Mouse (Mus musculus) cerebellum, adult 18-20 months (tissue): Measurements from ENCODE around the gene Pxn.
"Not testable (repeated sequence)": the region's sequence is repeated elsewhere in the genome, so short reads cannot be mapped to it uniquely, and the experiment has no call there.

Experiments used
- DNase-seq, 2 experiments: peaks; one replicate each; pipeline ENCODE4 v3.0.0; 2021

The Pxn gene

GRCm38 (mm10) chr5:115554536-115555291 lies 48.2 kb downstream of the Pxn start:
- no peak for DNase-seq

- DNase-seq = peak; percentile 79 to 86
Measured at GRCm38 (mm10) chr5:115556217-115556616, 49.7 kb downstream of the Pxn start.

- DNase-seq = no peak
Measured at GRCm38 (mm10) chr5:115558182-115558794, 51.8 kb downstream of the Pxn start.

GRCm38 (mm10) chr5:115559237-115560101 lies 53.0 kb downstream of the Pxn start, which contains the start of gene Rplp0:
Rplp0 (plus strand) TSS chr5:115559467.
- peak; percentile 98 to 100 for DNase-seq

- no peak for DNase-seq
Measured at GRCm38 (mm10) chr5:115560336-115560905, 53.9 kb downstream of the Pxn start.

GRCm38 (mm10) chr5:115563771-115564585 lies 57.5 kb downstream of the Pxn start:
- no peak for DNase-seq

GRCm38 (mm10) chr5:115564737-115565393 lies 58.4 kb downstream of the Pxn start, which contains the start of gene Gcn1l1:
Gcn1l1 (plus strand) TSS chr5:115565254.
- peak; percentile 78 to 87 for DNase-seq

GRCm38 (mm10) chr5:115565403-115565802 lies 58.9 kb downstream of the Pxn start:
- DNase-seq = no peak

GRCm38 (mm10) chr5:115568681-115569080 lies 62.2 kb downstream of the Pxn start:
- DNase-seq = no peak

- no peak for DNase-seq
Measured at GRCm38 (mm10) chr5:115569308-115569707, 62.8 kb downstream of the Pxn start.

GRCm38 (mm10) chr5:115569721-115570120 lies 63.2 kb downstream of the Pxn start:
- DNase-seq = no peak

GRCm38 (mm10) chr5:115571086-115571485 lies 64.6 kb downstream of the Pxn start:
- DNase-seq = no peak

- no peak for DNase-seq
Measured at GRCm38 (mm10) chr5:115572679-115573535, 66.4 kb downstream of the Pxn start.

- DNase-seq = peak; percentile 47 to 54
Measured at GRCm38 (mm10) chr5:115574992-115575391, 68.5 kb downstream of the Pxn start.

- DNase-seq = not testable (repeated sequence)
Measured at GRCm38 (mm10) chr5:115577686-115578085, 71.2 kb downstream of the Pxn start.

GRCm38 (mm10) chr5:115578922-115579321 lies 72.4 kb downstream of the Pxn start:
- DNase-seq = peak; percentile 50 to 56

GRCm38 (mm10) chr5:115579363-115579762 lies 72.9 kb downstream of the Pxn start:
- DNase-seq = peak; percentile 26 to 38

GRCm38 (mm10) chr5:115580229-115581001 lies 73.9 kb downstream of the Pxn start:
- no peak for DNase-seq

GRCm38 (mm10) chr5:115581662-115582061 lies 75.2 kb downstream of the Pxn start:
- no peak for DNase-seq

GRCm38 (mm10) chr5:115585616-115586015 lies 79.1 kb downstream of the Pxn start:
- DNase-seq = no peak
